Mouse (Mus musculus): ENCODE data around the gene Olfm2.
"Not testable (repeated sequence)": the region's sequence is repeated elsewhere in the genome, so short reads cannot be mapped to it uniquely, and the experiment has no call there.

Olfm2 gene

GRCm38 (mm10) chr9:20652260-20652658 lies 93.9 kb downstream of the Olfm2 start:
- no peak for DNase-seq (ENCODE audit: low spot score)

GRCm38 (mm10) chr9:20651602-20652259 lies 94.4 kb downstream of the Olfm2 start, which contains the start of gene Pin1:
Pin1 (plus strand) TSS chr9:20652095.
- DNase-seq (ENCODE audit: low spot score) = peak; percentile 99

GRCm38 (mm10) chr9:20645121-20645520 lies 101.0 kb downstream of the Olfm2 start:
- DNase-seq (ENCODE audit: low spot score) = no peak

- no peak for DNase-seq (ENCODE audit: low spot score)
Measured at GRCm38 (mm10) chr9:20644360-20645081, 101.6 kb downstream of the Olfm2 start, which contains the start of gene Fbxl12. Fbxl12 (minus strand) TSS chr9:20644767.

- DNase-seq (ENCODE audit: low spot score) = no peak
Measured at GRCm38 (mm10) chr9:20643781-20644180, 102.4 kb downstream of the Olfm2 start.

- no peak for DNase-seq (ENCODE audit: low spot score)
Measured at GRCm38 (mm10) chr9:20642896-20643466, 103.2 kb downstream of the Olfm2 start.

GRCm38 (mm10) chr9:20642101-20642895 lies 103.9 kb downstream of the Olfm2 start, which contains the start of gene Ubl5:
Ubl5 (plus strand) TSS chr9:20642878.
- no peak for DNase-seq (ENCODE audit: low spot score)

GRCm38 (mm10) chr9:20641501-20641900 lies 104.6 kb downstream of the Olfm2 start:
- no peak for DNase-seq (ENCODE audit: low spot score)

GRCm38 (mm10) chr9:20639486-20639885 lies 106.7 kb downstream of the Olfm2 start:
- DNase-seq (ENCODE audit: low spot score) = no peak

GRCm38 (mm10) chr9:20638552-20638951 lies 107.6 kb downstream of the Olfm2 start:
- DNase-seq (ENCODE audit: low spot score) = no peak

GRCm38 (mm10) chr9:20636790-20637189 lies 109.4 kb downstream of the Olfm2 start:
- no peak for DNase-seq (ENCODE audit: low spot score)

- no peak for DNase-seq (ENCODE audit: low spot score)
Measured at GRCm38 (mm10) chr9:20636256-20636655, 109.9 kb downstream of the Olfm2 start.

GRCm38 (mm10) chr9:20635676-20636075 lies 110.5 kb downstream of the Olfm2 start:
- DNase-seq (ENCODE audit: low spot score) = not testable (repeated sequence)

- DNase-seq (ENCODE audit: low spot score) = no peak
Measured at GRCm38 (mm10) chr9:20631332-20631731, 114.8 kb downstream of the Olfm2 start.

Measured in layer of hippocampus, adult 9-10 months (tissue).